Mouse (Mus musculus) frontal cortex, adult (tissue): ENCODE results near the gene Ppp4r1.

Experiments used
- ATAC-seq: cut with Nextera tagmentation; 2 replicates; pipeline ENCODE4 v1.9.2; 2017; ENCODE audit warnings: mild to moderate bottlenecking, moderate library complexity, mixed read lengths; ENCODE audit not compliant: low TSS enrichment

Gene Ppp4r1

DNA sequence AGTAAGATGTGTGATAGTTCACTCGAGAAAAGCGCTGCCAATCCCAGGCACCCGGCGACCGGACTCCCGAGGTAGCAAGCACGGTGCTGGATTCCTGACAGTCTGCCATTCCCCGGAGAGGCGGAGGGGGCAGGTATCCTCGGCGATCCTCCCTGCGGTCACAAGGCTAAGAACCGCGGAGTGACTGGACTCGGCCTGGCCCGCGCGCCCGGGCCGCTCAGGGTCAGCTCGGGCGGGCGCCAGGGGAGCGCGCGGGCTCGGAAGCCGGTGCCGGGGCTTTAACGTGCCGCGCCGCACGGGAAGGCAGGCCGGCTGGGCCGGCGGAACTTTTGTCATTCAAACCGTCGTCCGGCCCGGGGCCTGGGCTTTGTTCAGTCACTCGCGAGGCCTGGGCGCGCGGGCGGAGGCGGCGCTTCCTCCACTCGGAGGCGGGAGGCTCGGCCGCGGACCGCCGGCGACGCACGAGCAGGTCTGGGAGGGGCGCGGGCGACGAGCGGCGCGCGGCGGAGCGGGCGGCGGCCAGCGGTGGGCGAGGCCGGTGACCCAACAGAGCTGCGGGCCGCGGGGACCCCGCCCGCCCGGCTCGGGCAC lies at the start of gene Ppp4r1:
Ppp4r1 (plus strand) TSS at position 23 of the 591 bp plus-strand sequence.
- peak; percentile 75 for ATAC-seq

DNA sequence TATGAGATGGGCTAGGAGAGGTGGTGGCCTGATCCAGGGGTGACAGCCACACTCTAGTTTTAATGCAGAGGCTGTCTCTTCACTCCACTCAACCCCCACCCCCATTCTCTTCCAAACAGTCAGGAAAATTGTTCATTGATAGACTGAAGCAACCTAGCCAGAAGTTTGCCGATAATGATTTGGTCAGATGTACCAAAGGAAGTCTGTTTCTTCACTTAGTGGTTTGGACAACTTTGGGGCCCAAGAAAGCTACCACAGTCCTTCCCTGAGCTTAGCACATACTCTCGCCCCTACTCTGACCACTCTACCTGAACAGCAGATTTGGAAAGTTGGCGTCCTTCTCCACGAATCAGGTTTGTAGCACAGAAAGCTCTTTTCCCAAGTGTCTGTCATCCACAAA lies 49.7 kb upstream of the Ppp4r1 start:
- ATAC-seq = no peak

GRCm38 (mm10) chr17:65735088-65735487 lies 47.3 kb upstream of the Ppp4r1 start:
- ATAC-seq = no peak

DNA sequence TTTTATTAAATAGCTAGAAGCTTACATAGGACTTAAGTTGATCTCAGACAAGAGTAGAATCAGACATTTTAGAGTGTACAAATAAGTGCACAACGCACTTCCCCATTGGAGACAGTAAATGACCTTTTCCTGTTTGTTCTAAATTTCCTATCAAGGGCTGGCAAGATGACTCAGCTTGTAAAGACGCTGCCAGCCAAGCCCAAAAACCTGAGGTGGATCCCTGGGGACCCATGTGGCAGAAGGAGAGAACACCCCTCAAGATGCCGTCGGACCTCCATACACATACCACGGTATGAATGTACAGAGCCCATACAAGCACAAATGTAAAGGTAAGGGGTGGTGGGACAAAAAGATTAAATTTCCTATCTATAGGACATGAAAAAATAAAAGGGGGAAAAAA lies 45.2 kb upstream of the Ppp4r1 start:
- ATAC-seq = no peak

DNA sequence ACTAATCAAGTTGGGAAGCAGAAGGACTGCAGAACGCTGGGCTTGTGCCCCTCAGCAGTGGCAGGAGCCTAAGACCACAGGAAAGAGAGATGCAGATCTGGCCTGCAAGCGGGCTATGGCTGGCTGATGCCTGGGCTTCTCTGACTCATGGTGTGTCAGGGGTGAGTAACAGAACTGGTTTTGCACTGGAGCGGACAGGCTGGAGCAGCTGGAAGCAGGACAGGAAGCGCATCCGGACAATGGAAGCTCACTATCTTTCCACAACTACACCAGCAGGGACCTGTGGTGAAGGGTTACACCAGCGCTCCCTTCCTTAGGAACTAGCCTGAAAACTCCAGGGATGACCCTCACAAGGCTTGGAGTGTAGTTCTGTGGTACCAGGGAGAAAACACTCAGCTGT lies 44.8 kb upstream of the Ppp4r1 start:
- ATAC-seq = no peak

GRCm38 (mm10) chr17:65739874-65740725 lies 42.3 kb upstream of the Ppp4r1 start:
- ATAC-seq = no peak

DNA sequence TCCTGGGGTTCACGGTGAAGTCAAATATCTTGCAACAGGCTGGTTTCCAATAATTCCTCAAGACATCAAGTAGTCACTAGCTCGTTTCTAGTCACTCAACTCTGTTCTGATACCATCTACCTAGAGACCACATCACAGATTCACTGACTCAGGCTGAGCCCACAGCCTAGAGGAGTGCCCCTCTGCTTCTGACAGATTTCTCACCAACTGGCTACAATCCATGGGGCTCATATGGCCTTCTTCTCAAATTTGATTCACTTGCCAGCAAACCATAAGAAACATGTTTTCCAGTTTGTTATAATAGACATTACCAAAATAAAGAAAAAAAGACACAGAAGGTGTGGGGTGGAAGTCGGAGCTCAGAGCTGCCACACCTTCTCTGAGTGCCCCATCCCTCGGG lies 40.8 kb upstream of the Ppp4r1 start:
- ATAC-seq = no peak

- ATAC-seq = no peak
These were observed 40.0 kb upstream of the Ppp4r1 start for GRCm38 (mm10) chr17:65742245-65742905.

DNA sequence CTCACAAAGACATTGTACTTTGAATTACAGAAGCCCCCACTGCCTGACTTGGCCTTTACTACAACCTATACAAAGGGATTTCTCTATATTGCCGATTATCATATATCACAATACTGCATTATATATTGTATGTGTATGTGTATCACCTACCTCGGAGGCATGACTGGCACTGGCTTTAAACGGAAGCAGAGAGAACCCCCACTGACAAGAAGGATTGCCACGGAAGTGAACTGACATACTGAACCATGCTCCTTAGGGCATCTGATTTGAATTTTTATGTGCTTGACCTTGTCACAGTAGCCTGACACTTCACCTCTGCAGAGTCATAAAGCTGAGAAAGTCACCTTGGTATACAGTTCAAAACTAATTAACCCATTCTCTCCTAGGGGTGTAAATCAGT lies 39.4 kb upstream of the Ppp4r1 start:
- no peak for ATAC-seq

- ATAC-seq = peak; percentile 29; the same call in 1 of the 2 replicates
These were observed 38.6 kb upstream of the Ppp4r1 start for GRCm38 (mm10) chr17:65743664-65744330.

DNA sequence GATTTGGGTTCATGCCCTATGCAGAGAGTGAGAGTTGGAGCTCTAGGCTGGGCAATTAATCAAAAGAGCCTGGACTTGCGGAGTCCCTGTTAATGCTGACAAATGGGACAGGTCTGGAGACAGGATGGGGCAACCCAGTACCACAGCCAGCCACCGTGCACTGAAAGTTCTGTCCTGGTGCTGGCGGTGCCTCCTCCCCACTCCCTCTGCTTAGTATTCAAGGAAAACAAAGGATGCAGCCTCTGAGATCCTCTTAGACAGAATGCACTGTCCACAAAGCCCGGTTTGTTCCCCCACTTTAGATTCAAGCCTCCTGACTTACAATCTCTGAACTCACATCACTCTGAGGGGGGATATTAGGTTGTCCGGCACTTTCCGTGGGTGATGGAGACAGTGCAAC lies 36.1 kb upstream of the Ppp4r1 start:
- peak; percentile 60; the same call in 1 of the 2 replicates for ATAC-seq

DNA sequence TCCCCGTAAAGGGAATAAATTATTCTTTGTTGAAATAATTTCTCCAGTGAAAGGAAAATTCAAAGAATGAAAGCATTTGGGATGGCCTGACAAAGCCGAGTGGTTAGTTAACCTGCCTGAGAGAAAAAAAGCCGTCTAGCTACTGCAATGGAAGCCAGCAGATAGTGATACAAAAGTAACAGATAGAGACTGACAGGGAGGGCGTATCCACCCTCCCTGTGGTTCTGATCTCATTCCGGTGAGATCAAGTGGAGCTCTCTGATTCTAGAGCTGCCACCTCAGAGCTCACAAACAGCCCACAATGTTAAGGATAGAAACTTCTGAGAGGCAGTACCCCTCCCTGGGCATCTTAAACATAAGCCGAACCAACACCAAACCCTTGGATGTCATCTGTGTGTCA lies 33.4 kb upstream of the Ppp4r1 start:
- ATAC-seq = no peak

- no peak for ATAC-seq
These were observed 32.6 kb upstream of the Ppp4r1 start for GRCm38 (mm10) chr17:65749803-65750202.

DNA sequence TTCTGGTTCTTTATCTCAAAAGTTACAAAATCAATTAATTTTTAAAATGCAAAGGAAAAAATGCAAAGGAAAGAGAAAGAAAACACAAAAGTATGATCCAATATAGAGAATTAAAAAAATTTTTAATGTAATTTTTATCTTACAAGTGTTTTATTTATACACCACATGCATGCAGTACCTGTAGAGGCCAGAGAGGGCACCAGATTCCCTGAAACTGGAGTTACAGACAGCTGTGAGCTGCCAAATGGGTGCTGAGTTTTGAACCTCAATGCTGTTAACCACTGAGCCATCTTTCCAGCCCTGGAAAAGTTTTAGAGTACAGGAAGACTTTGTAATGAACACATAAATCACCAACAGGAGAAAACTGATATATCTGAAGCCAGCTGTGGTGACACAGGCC lies 32.1 kb upstream of the Ppp4r1 start:
- no peak for ATAC-seq

DNA sequence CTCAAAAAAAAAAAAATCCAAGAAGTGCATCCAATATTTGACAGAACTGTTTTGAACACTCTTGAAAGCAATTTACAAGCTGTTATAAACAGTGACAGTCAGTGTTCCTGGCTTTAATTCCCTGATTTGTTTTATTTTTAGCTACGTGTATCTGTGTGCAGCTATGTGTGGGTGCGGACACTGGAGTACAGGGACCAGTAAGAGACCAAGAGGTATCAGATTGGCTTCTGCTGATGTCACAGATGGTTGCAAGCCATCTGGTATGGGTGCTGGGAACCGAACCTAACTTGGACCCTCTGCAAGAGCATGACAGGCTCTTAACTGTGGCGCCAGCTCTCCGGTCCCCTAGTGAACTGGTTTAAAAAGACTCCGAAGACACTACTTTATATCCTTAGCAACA lies 29.2 kb upstream of the Ppp4r1 start:
- peak; percentile 47; the same call in 1 of the 2 replicates for ATAC-seq

GRCm38 (mm10) chr17:65755857-65756256 lies 26.5 kb upstream of the Ppp4r1 start:
- no peak for ATAC-seq

DNA sequence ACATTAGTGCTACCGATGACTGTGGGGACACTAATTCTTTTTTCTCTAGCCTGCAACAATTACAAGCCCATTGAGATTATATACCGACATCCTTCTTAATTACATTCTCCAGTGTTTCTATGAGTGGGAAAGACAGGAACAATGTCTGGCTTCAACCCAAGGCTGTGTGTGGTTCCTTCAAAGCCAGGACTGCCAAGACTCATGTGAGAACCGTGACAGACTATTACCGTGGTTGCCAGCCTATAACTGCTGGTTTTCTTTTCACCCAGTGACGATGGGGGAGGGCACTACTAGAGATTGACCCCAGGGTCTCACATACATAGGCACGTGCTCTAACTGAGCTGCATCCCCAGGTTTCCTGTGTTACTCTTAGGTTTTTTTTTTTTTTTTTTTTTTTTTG lies 25.2 kb upstream of the Ppp4r1 start:
- ATAC-seq = no peak

DNA sequence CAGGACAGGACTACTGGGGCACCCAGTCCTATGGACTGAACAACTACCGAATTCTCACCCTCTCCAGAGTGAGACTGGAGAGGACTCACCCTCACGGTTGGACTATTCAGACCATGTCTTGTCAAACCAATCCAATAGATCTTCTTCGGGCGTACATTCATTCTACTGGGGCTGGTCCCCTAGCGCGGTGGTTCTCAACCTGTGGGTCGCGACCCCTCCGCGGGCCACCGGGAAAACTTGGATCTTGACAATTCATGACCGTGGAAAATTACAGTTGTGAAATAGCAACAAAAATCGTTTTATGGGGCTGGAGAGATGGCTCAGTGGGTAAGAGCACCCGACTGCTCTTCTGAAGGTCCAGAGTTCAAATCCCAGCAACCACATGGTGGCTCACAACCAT lies 19.2 kb upstream of the Ppp4r1 start:
- ATAC-seq = no peak

DNA sequence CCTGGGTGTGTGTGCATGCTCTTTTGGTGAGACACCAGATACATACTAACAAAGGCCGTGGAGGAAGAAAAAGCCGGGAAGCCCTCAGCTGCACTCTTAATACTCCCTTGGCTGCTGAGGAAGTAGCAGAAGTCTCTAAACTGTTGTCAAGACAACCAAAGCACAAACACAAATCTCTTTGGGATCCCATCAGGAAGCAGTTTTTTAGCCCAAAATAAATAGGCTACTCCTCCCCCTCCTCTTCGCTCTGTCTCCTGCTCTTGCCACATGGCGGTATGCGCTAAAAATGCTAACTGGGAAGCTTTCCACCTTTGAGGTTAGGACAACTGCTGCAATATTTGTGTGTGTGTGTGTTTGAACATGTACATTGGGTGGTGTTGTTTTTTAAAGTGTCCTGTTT lies 13.9 kb upstream of the Ppp4r1 start:
- ATAC-seq = peak; percentile 62

DNA sequence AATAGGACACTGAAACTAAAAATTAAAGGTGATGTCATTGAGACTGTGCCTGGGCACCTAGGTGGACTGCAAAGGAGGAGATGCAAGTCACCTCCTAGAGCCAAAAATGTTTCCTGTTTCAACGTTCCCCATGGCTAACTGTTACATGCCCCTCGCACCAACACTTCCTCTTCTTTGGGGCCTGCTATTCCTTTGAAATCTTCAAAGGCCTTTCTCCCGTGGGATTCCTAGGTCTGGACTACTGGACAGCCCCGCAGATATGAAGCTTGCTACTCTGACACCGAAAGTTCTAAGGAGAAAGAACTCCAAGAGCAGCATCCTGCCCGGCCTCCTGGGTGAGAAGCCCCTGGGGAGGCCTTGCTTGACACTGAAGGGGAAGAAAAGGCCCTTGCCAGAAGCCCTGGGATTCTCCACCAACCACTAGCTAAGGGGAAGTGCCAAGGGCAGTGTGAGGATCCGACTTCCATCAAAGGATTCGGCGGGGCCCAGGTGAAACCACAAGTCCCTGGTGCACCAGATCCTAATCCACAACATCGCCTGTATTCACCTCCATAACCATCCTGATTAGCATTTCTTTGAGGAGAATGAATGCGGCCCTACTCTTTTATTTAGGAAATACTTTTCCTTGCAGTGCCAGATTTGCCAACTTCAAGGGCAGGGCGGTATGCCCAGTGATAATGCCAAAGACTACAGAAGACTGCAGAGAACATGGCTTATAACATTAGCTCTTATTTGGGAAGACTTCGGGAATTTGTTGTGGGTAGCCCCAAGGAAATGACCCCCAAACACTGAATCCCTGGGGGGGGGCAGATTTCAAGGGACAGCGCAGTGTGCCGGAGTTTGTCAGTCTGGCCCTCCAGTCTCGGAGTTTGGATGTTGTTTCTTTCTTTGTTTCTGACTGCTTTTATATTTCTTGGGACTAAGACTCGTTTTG lies 11.1 kb upstream of the Ppp4r1 start:
- no peak for ATAC-seq
